Mouse (Mus musculus) urinary bladder, postnatal 10 days (tissue): ENCODE results near the gene Smarcd1.
"Not testable (repeated sequence)": the region's sequence is repeated elsewhere in the genome, so short reads cannot be mapped to it uniquely, and the experiment has no call there.

Experiments
- DNase-seq: peaks from one replicate; pipeline ENCODE4 v3.0.0; 2022; ENCODE audit warnings: low spot score

Gene Smarcd1

GRCm38 (mm10) chr15:99715361-99715865, 13.5 kb downstream of the Smarcd1 start:
- no peak for DNase-seq

GRCm38 (mm10) chr15:99715982-99716746, 14.2 kb downstream of the Smarcd1 start:
- no peak for DNase-seq

- DNase-seq = no peak
These were observed 14.9 kb downstream of the Smarcd1 start for GRCm38 (mm10) chr15:99716814-99717213.

- DNase-seq = no peak
These were observed 15.7 kb downstream of the Smarcd1 start, which contains the start of gene Gpd1 for GRCm38 (mm10) chr15:99717386-99718334. Gene Gpd1, plus strand, starts transcription at chr15:99717515.

GRCm38 (mm10) chr15:99718461-99719021, 16.6 kb downstream of the Smarcd1 start:
- no peak for DNase-seq

GRCm38 (mm10) chr15:99719865-99720264, 17.9 kb downstream of the Smarcd1 start:
- no peak for DNase-seq

- no peak for DNase-seq
These were observed 20.2 kb downstream of the Smarcd1 start for GRCm38 (mm10) chr15:99721921-99722743.

- no peak for DNase-seq
These were observed 21.2 kb downstream of the Smarcd1 start for GRCm38 (mm10) chr15:99723120-99723514.

- no peak for DNase-seq
These were observed 21.8 kb downstream of the Smarcd1 start for GRCm38 (mm10) chr15:99723515-99724291.

GRCm38 (mm10) chr15:99724292-99725021, 22.5 kb downstream of the Smarcd1 start:
- no peak for DNase-seq

- peak; percentile 65 for DNase-seq
These were observed 23.6 kb downstream of the Smarcd1 start, which contains the start of gene Cox14 for GRCm38 (mm10) chr15:99725341-99726155. Gene Cox14, plus strand, starts transcription at chr15:99725618.

- no peak for DNase-seq
These were observed 24.6 kb downstream of the Smarcd1 start for GRCm38 (mm10) chr15:99726549-99726948.

GRCm38 (mm10) chr15:99727039-99727438, 25.1 kb downstream of the Smarcd1 start:
- DNase-seq = not testable (repeated sequence)

GRCm38 (mm10) chr15:99727525-99727924, 25.6 kb downstream of the Smarcd1 start:
- DNase-seq = no peak

GRCm38 (mm10) chr15:99728211-99728610, 26.3 kb downstream of the Smarcd1 start:
- DNase-seq = no peak

GRCm38 (mm10) chr15:99729056-99729783, 27.3 kb downstream of the Smarcd1 start:
- DNase-seq = no peak

- DNase-seq = no peak
These were observed 29.2 kb downstream of the Smarcd1 start for GRCm38 (mm10) chr15:99731167-99731566.

- DNase-seq = no peak
These were observed 29.7 kb downstream of the Smarcd1 start for GRCm38 (mm10) chr15:99731678-99732077.
